Mouse (Mus musculus) frontal cortex, postnatal 10 days (tissue): ENCODE data around the gene Mrpl20.
"Not testable (repeated sequence)": the region's sequence is repeated elsewhere in the genome, so short reads cannot be mapped to it uniquely, and the experiment has no call there.

Source experiments
- DNase-seq, 2 experiments: peaks; one replicate each; pipeline ENCODE4 v3.0.0; 2022; ENCODE audit warnings: low spot score in 2 of 2, mixed read lengths in 1 of 2

The Mrpl20 gene

GRCm38 (mm10) chr4:155783486-155784080, 19.1 kb upstream of the Mrpl20 start:
- no peak for DNase-seq

DNA sequence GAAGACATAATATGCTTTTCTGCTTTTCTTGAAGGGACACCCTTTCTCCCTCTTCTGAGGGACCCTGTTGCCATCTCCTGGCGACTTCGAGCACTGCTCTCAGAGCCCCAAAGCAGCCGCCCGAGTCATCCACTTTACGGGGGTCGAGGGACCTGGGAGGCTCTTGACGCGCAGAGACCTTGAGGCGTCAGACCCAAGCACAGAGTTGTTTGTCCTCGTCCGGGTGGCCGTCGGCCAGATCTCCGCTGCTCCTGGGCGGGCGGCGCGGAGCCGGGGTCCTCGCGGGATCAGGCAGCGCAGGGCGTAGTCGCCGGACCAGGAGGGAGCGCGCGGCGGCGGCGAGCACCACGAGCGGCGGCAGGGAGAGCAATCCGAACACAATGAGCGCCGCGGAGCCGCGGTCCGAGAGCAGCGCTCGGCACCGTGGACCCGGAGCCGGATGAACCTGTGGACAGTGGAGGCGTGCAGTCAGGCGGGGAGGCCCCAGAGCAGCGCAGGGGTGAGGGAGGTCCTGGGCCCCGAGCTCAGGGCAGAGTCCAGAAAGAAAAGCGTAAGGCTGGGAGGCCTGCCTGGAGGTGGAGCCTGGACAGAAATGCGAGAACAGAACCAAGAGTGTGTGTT, 18.5 kb upstream of the Mrpl20 start:
- peak; percentile 69 to 80 for DNase-seq

DNA sequence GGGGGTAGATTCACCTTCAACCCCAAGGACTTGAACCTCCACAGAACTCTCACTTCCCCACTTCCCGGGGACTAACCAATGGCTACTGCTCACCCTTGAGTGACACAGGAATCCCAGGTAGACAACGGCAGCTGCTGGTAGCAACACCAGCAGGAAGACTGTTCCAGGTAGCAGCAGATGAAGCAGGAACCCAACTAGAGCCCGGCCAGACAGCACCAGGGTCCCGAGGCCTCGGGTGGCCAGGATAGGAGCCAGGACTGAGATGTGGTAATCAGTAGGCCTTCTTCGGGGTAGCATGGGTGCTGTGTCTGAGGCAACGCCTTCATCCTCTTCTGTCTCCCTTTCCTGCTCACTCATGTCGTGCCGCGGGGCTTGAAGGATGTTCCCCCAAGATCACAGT, 17.4 kb upstream of the Mrpl20 start:
- no peak for DNase-seq

DNA sequence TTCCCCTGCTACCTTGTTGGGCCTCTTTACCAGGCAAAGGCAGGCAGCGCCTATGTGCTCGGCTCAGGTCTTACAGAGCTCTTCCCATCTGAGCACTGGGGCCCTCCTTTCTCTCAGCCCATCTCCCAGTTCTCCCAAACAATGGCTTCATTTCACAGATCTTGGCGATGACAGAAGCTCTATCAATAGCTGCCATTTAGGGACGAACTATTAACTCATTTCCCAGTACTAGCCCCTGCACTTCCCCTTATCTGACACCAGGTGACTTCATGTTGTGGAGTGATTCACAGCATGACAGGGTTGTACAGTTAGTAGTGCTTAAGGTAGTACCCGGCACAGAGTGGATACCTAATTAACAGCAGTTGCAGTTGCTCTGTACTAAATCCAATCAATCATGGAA, 16.9 kb upstream of the Mrpl20 start, which contains the start of gene Tmem88b:
Gene Tmem88b, minus strand, starts transcription at position 56 of the 400 bp plus-strand sequence.
- DNase-seq, result no peak

- no peak for DNase-seq
Measured at GRCm38 (mm10) chr4:155788300-155788699, 14.4 kb upstream of the Mrpl20 start.

DNA sequence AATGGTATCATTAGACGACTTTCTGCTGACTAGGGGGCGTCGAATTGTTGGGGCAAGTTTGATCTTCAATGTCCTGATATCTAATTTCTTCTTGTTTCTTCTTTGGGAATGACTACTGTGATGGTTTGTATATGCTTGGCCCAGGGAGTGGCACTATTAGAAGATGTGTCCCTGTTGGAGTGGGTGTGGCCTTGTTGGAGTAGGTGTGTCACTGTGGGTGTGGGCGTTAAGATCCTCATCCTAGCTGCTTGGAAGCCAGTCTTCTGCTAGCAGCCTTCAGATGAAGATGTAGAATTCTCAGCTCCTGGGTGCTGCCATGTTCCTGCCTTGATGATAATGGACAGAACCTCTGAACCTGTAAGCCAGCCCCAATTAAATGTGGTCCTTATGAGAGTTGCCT, 13.8 kb upstream of the Mrpl20 start:
- DNase-seq, result not testable (repeated sequence)

- no peak for DNase-seq
Measured at GRCm38 (mm10) chr4:155790021-155790489, 12.6 kb upstream of the Mrpl20 start, which contains the start of gene Ankrd65. Gene Ankrd65, plus strand, starts transcription at chr4:155790439.

- no peak for DNase-seq
Measured at GRCm38 (mm10) chr4:155790650-155791161, 12.0 kb upstream of the Mrpl20 start.

DNA sequence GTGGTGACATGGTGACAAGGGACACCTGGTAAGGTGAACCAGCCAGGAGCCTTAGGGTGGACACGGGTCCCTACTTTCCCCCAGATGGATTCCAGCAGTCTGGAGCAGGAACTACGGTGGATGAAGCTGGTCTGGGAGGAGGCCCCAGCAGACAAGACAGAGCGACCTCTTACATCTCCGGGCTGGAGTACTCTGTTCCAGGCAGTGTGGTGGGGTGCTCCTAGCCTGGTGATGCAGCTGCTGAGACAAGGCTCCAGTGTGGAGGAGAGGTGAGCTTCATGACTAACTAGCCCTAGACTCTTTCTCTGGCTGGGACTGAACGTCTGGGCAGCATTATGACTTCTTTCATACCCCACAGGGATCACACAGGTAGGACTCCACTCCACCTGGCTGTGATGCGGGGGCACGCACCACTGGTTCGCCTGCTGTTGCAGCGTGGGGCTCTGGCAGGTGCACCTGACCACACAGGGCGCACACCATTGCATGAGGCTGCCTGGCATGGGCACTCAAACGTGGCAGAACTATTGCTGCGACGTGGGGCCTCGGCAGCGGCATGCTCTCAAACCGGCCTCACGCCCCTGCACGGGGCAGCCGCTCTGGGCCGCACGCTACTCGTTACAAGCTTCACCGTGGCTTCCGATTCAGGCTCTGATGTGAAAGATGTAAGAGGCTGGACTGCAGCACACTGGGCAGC, 11.3 kb upstream of the Mrpl20 start:
- DNase-seq, result no peak

DNA sequence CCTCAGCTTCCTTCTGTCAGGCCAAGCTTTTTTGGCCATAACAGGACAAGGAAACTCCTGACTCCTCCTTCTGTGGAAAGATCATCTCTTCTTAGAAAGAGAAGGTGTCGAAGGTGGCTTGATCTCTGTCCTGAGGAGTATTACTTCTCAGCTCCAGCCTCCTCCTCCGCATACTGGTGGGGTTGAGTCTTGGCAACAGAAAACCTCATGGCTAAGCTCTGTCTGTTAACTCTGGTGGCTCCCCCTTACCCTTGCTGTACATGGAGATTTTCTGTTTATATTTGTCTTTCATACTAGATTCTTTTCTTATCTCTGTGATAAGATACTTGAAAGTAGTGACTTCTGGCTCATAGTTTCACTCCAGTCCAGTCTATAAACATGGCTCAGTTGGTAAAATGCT, 8.9 kb upstream of the Mrpl20 start:
- no peak for DNase-seq

GRCm38 (mm10) chr4:155802075-155802474, 603 bp upstream of the Mrpl20 start:
- DNase-seq, result no peak

DNA sequence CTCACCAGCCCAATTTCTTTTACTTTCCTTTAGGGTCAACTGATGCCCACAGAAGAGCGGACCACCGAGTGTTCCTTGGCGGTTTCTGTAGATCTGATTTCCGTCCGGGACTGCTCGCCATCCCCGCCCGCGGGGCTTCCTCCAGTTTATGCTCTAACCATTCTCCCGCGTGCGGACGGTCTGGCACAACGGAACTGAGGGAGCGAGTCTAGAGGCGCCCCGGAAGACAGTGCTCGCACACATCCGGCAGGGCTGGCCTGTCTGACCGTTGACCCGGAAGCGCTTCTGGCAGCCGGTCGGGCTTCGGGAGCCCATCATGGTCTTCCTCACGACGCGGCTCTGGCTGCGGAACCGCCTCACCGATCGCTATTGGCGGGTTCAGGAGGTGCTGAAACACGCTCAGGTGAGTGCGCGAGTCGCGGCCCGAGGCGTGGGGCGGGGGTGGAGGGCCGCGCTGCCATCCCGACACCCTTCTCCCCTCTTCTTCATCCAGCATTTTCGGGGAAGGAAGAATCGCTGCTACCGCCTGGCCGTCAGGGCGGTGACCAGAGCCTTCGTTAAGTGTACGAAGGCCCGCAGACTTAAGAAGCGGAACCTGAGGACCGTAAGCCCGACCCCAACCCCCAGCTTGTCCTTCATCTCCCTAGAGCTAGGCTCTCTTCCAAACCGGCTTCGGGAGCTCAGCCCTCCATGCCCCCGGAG, 813 bp downstream of the Mrpl20 start:
- DNase-seq, result peak; percentile 91 to 96

DNA sequence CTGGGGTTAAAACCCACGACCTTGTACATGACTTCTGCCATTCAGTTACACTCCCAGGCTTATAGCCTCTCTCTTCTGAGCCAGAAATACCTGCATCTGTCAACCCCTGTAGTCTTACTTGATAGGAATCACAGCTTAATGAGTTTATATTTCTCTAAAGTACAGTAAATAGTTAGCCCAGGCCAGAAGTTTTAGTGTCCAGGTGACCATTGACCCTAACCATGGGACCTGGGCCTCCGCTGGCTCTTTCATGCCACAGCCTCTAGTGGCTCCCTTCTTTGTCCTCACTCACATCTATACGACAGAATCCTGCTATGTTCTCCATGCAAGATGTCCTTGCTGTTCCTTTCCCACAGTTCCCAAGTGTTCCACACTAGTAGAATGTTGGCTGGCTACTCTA, 5.2 kb downstream of the Mrpl20 start:
- DNase-seq, result no peak

DNA sequence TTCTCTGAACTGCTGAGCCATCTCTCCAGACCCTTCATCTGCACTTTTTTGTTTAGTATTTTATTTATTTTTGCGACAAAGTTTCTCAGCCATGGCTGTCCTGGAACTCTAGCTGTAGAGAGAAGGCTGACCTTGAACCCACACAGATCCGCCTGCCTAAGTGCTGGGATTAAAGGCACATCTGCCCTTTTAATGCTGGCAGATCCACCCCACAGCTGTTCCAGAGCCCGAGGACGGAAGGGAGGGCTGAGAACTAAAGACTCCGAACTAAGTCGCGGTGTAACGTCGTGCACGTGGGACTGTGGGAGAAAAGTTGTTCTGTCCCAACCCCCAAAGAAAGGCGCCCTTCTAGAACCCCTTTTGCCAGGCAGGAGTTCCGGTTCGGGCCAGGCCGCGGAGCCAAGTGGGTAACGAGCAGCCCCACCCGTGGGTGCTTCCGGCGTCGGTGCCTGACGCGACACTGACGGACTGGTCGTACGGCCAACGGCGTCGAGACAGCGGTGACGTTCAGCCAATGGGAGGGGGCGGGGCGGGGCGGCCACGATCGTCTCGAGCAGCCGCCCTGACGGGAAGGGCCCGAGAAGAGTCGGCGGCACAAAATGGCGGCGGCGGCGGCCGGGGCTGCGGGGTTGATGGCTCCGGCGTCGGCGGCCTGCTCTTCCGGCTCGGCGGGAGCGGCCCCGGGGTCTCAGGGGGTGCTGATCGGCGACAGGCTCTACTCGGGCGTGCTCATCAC, 9.4 kb downstream of the Mrpl20 start, which contains the start of gene Ccnl2:
Gene Ccnl2, plus strand, starts transcription at position 561 of the 736 bp plus-strand sequence.
- peak; percentile 91 to 92 for DNase-seq

- DNase-seq, result no peak
Measured at GRCm38 (mm10) chr4:155812665-155813181, 10.0 kb downstream of the Mrpl20 start.

DNA sequence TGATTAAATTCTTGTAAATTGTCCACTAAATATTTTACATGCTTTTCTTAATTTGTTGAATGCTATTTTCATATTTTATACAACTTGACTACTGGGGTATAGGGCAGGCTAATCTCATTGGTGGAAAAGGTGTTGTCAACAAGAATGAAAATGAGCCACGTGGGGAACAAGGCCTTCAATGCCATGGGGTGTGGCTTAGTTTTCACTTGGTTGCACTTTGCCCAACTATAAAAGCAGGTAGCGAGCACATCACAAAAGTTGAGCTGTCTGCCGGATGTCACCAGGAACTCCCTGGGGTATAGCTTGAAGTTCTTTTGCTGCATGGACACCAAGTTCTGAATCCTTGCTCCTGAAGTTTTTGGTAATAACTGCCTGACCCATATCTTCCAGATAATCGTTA, 14.9 kb downstream of the Mrpl20 start:
- no peak for DNase-seq

GRCm38 (mm10) chr4:155821025-155821424, 18.3 kb downstream of the Mrpl20 start:
- no peak for DNase-seq

DNA sequence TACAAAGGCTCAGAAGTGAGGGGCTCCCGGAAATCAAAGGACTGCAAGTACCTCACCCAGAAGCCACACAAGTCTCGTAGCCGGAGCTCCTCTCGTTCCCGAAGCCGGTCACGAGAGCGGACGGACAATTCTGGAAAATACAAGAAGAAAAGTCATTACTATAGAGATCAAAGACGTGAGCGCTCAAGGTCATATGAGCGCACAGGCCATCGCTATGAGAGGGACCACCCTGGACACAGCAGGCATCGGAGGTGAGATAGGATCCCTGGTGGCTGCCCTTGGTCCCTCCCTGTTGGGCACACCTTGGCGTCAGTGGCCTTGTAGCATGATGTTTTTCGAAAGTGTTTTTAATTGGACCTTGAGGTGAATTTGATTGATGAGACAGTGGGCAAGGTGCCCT, 20.8 kb downstream of the Mrpl20 start:
- DNase-seq, result no peak

- no peak for DNase-seq
Measured at GRCm38 (mm10) chr4:155829866-155830265, 27.2 kb downstream of the Mrpl20 start.

- no peak for DNase-seq
Measured at GRCm38 (mm10) chr4:155830596-155830995, 27.9 kb downstream of the Mrpl20 start.

- peak; percentile 91 to 96 for DNase-seq
Measured at GRCm38 (mm10) chr4:155831205-155831766, 28.6 kb downstream of the Mrpl20 start, which contains the start of gene Aurkaip1. Gene Aurkaip1, plus strand, starts transcription at chr4:155831272.
